Mouse (Mus musculus) cerebellum, adult 11 months (tissue): ENCODE results near the gene Rars.
"Not testable (repeated sequence)": the region's sequence is repeated elsewhere in the genome, so short reads cannot be mapped to it uniquely, and the experiment has no call there.

Source experiments
- DNase-seq: peaks from one replicate; pipeline ENCODE4 v3.0.0; 2022

Gene Rars

DNA sequence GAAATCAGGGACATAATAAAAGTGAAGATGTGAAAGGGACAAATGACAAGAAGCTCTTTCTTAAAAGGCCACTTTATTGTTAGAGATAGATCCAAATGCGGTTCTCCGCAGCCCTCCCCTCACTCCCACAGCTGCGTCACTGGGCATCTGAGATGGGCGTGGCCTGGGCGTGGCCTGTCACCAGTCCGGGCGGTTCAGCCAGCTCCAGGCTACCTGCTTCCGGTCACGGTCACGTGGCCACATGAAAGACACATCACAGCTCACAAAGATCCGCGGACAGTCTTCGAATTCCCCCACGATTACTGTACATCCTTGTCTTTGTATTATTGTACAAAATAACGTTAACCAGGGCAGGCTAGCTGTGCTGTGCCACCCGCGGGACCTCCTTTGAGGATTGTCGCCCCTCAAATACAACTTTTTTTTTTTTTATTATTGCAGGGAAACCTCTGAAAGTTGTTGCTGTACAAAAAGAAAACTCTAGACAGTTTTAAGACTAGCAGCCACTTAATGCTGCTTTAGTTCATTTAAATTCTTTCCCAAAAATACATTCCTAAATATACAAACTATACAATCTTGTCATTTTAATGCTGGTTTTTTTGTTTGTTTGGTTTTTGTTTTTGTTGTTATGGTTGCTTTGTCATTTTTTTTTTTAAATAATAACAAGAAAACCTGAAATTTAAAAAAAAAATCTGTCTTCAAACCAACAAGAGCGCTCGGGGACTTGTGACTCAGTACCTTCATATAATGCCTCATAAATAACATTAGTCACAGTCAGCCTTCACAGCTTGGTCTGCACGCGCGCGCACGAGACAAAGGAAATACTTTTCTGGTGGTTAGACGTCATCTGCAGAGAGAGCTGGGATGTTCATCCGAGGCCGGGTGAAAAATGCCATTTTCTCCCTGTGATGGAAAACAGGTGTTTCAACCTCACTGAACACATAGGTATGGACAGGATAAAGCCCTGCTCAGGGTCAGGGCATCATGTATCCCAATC lies 4.3 kb upstream of the Rars start:
- DNase-seq = peak; percentile 79

DNA sequence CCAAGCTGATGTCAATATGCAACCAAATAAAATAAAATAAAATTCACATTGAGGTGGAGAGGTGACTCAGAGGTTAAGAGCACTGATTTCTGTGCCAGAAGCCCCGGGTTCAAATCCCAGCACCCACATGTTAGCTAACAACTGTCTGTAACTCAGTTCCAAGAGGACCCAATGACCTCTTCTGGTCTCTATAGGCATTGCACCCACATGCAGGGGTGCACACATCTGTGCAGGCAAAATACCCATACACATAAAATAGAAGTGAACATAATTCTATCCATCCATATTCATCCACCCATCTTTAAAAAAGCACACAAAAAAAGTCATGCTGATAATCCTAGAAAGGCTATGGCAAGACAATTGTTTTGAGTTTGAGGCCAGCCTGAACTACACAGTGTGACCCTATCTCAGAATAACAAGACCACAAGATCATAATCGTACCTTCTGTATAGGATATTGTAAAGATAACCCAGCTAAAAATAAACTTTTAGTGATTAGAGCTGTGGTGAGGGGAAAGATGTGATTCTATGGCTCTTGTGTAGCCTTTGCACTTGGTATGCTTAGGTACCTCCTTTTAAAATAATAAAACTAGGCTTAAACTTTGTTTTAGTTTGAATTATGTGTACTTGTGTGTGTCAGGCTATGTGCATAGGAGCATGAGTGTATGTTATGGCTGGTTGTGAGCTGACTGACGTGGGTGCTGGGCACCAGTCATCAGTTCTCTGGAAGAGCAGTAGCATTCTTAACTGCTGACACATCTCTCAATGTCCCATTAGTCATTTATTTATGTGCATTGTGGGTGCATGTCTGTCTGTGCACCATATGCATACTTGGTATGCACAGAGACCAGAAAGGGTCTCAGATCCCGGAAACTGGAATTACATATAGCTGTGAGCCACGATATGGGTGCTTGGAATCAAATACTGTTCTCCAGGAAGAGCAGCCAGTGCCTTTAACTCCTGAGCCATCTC lies 3.1 kb upstream of the Rars start:
- DNase-seq = no peak

DNA sequence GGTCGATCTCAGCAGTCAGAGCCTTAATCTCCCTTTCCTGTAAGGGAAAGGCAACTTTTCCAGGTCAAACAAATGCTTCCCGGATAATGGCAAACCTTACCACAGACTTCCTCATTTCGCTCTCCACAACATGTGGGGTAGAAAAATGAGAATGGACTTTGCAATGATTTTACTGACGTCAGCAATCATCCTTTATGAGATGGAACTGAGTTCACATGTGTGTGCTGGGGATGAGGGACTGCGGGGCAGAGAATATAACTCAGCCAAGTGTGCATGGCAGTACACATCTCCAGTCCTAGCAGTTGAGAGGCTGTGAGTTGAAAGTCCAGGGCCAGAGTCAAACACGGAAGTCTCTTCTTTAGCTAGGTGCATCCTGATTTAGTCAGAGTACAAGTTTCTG lies 1.0 kb downstream of the Rars start:
- no peak for DNase-seq

DNA sequence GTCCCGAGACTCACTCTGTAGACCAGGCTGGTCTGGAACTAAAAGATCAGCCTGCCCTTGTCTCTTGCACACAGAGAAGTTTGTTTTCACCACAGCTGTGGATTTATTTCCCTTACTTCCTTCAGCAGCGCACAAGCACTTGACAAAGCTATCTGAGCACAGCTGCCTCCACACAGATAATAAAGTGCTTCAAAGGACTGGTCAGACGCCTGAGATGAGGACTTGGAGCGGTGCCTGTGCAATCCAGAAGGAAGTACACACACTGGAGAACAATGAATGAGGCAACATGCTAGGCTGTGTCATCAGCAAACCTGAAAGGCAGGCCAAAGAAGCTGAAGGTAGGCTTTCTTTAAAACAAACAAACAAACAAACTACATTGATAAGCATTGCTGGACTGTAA lies 2.2 kb downstream of the Rars start:
- no peak for DNase-seq

DNA sequence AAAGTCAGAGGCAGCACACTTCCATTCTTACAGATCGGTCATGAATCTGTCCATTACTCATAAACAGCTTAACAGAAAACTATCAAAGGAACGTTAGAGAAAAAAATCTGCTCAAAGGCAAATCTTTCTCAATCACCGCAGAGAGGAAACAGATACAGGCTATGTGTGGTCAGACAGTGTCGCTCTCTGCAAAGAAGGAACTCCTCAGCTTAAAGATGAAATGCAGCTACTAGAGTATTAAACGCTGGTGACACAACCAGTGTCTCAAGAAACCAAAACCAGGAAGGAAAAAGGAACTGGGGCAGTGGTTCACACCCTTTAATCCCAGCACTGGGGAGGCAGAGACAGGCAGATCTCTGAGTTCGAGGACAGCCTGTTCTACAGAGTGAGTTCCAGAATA lies 6.6 kb downstream of the Rars start:
- no peak for DNase-seq

DNA sequence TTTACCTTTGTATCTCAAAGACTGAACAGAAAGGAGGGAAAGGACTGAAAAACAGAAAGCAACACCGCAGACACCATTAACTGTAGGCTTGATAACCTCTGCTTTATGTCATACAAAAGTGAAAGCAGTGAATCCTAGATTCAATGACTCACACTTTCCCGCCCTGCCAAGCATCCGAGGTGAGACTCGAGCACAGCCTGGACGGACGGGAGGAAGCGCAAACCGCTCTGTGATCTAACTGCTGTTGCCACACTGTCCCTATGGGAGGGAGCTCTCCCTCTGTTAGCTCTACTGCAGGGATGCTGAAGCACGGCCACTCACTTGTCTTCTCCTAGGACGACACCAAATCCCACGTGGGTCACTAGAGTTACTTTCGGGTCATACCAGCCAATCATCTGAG lies 18.0 kb downstream of the Rars start:
- no peak for DNase-seq

DNA sequence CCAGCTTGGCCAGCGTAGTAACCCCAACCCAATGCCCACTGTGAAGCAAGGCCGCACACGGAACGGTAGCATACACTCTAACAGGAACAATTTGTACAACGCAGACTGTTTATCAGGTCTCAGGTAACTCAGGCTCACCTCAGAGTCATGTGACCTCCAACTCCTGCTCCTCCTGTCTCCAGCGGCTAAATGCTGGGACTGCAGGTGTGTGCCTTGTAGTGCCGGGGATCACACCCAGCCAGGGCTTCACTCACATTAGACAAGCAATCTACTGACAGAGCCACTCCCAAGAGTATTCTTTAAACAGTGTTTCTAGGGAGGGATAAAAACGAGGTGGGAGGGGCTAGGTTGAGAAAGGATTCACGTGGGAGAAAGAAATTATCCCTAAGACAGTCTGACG lies 22.8 kb downstream of the Rars start:
- no peak for DNase-seq

DNA sequence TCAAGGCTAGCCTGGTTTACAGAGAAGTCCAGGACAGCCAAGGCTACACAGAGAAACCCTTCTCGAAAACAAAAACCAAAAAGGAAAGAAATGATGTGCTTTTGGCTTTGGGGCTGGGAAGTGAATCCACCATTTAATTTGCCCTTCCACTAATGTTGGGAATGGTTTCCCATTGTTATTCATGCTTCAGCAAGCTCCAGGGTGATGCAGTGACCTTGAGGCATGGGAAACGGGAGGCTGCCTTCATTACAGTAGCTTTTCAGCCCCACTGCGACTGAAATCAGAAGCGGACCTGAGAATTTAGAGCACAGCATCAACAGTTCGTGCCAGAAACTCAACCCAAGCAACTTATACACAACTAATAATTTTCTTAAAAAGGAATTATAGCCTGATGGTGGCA lies 33.0 kb downstream of the Rars start:
- DNase-seq = no peak

DNA sequence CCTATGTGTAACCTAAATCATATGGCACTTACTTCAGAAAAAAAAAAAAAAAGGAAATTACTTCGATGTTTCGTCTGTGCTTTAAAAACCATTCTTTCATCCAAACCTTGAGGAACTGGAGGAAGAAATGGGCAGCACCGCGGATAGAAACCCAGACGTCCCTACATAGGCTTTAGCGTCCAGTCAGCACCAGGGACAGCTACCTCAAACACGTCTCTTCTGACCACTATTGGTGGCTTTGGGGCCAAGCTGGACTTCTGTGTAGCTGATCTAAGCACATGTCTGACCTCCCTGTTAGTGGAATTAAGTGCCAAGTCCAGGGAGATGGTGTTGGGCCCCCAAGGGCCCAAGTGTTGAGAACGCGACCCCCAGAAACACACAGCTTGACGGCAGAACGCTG lies 35.4 kb downstream of the Rars start, which contains the start of gene Fbll1:
Gene Fbll1 (minus strand): TSS at position 11 of the 400 bp plus-strand sequence.
- DNase-seq = peak; percentile 10

DNA sequence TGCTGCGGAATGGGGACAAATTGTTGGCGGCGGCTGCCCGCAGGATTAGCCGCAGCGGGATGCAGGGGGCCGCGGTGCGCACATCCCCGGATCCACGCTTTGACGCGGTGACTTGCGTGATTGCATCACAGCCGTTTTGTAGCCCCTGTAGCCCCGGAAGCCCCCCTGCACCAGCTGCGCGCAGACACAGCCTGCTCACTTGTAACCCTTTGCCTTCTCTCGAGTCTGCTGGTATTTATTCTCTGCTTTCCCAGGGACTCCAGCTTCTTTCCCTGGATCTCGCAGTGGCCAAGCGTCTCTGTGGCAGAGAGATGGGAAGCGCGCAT lies 35.8 kb downstream of the Rars start:
- DNase-seq = peak; percentile 67

DNA sequence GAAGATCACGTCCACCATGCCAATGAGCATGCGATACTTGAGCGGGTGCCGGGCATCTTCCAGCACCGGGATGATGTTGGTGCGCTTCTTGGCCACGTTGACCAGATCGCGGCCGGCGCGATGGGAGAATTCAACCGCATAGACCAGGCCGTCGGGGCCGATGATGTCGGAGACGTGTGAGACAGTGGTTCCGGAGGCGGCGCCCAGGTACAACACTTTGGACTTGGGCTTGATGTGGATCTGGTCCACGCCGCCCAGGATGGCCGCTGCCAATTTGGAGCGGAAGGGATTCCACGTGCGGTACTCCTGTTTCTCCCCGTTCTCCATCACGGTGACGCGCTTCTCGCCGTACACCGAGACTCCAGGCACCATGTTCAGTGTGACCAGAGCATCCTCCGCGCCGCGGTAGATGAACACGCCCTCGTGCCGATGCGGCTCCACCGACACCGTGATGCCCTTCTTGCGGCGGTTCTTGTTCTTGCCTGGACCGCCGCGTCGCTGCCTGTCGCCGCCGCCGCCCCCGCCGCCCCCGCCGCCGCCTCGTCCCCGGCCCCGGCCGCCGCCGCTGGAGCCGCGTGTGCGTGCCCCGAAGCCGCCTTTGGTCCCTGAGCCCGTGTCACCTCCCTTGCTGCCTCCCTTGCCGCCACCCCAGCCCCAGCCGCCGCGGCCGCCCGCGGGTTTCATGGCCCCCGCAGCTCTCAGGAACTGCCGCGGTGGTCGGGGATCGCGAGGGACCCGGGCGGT lies 36.4 kb downstream of the Rars start:
- peak; percentile 40 for DNase-seq

DNA sequence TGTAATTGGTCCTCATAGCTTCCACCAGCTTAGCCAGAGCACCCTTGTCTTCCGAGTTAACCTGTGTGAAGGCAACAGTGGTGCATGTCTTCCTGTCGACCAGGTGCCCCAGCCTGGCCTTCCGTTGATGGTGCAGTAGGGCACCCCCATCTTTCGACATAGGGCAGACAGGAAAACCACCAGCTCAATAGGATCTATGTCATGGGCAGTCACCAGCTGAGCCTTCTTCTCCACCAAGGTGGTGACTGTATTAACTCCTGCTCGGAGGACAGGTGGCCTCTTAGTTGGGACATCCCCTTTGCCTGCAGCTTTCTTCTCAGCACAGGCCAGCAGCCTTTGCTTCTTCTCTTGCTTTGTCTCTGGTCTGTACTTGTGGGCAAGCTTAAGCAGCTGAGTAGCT lies 41.5 kb downstream of the Rars start:
- not testable (repeated sequence) for DNase-seq

DNA sequence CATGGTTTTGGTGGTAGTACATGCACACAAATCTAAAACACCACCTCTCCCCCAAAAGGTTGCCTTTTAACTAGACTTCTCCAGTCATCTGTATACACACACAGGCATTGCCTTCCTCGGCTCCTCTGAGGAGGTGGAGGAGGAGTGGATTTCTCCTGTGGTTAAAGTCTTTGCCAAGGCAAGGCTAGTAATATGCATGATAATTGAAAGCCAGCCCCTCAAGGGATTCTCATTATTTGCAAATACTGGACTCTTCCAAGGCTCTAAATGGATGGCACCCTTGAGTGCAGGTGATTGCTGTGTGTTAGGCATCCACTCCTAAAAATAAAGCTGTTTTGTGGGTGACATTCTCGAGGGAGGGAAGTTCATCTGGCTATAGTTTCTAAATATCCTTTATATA lies 45.9 kb downstream of the Rars start:
- DNase-seq = no peak

DNA sequence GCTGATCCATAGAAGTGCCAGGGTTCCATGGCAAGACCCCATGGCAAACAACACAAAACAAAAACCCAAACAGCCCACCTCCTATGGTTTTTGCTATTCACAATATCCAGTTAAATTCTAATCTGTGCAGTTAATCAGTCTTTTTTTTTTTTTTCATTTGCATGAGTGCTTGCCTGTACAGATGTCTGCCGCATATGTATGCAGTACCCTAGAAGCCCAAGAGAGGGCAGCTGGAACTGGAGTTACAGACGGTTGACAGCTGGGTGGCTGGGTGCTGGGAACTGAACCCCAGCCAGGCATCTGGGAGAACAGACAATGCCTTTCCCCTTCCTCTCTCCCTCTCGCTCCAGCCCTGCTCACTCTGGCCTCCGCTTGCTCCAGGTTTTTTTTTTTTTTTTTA lies 49.8 kb downstream of the Rars start:
- no peak for DNase-seq

DNA sequence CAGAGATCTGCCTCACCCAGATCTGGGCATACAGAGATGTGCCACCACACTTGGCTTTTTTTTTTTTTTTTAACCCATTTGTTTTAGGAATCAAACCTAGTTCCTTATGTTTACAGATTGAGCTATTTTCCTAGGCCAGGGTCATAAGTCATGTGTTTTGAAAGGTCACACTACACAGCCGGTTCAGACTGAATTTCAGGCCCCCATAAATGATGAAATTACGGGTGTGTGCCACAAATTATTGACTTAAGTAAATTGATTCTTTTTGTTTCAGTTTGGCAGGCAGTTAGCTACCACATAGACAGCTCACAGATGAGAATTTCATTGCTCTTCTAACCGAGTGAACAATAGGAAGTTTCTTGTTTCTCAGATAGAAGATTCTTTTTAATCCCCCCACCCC lies 50.3 kb downstream of the Rars start:
- no peak for DNase-seq

DNA sequence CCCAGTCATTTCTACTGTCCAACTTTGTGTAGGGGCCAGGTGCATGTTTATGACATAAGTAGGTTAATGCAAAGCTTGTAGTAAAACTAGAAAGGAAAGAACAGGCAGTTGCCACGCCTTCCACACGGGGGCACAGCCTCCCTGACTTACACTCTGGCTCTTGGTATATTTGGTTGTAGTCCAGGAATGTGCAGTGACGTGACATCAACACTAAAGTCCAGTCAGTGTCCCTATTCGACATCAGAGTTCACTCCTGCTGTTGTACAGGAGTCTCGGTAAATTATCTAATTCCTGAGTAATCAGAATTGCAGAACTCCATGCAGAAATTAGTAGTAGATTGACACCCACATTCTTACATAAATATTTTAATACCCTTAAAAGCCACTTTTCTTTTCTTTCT lies 51.3 kb downstream of the Rars start:
- DNase-seq = no peak

DNA sequence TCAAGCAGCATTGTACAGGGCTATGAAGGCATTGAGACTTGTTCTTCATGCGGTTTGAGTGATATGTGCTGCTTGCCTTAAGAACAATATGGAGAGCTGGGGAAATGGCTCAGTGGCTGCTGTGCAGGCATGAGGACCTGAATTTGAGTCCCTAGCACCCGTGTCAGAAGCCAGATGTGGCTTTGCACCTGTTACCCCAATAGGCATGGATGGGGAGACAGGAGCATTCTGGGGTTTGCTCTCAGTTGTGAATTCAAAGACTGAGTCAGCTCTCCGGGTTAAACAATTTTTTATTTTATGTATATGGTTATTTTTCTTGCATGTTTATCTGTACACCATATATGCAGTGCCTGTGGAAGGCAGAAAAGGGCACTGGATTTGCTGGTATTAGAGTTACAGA lies 51.9 kb downstream of the Rars start:
- no peak for DNase-seq

DNA sequence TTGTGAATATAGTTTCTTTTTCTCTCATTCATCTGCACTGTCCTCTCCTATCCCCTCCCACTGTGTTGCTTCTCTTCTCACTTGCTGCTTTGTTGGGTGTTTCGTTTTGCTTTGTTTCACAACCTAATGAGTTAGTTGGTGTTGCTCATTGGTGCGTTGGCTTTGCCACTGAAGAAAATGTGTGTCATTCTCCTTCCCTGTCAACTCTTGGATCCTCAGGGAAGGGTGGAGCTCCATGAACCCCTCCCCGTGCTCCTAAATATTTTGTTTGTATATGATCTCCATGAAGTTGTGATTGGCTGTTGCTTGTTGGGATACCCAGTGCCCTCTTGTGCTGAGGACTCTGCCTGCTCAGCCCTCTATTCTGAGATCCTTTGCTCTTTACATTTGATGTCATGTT lies 54.0 kb downstream of the Rars start:
- no peak for DNase-seq

DNA sequence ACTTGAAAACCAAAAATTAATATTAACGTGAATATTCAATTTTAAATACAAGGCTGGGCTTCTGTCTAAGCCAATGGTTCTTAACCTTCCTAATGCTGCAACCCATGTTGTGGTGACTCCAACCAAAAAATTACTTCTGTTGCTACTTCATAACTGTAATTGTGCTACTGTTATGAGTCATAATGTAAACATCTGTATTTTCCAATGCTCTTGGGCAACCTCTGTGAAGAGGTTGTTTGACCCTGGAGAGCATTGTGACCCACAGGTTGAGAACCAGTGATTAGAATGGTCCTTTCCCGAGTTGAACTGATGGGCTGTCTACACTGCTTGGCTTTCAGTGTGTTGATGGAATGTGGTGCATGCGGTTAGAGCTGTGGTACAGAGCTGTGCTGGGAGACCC lies 57.9 kb downstream of the Rars start:
- DNase-seq = no peak

DNA sequence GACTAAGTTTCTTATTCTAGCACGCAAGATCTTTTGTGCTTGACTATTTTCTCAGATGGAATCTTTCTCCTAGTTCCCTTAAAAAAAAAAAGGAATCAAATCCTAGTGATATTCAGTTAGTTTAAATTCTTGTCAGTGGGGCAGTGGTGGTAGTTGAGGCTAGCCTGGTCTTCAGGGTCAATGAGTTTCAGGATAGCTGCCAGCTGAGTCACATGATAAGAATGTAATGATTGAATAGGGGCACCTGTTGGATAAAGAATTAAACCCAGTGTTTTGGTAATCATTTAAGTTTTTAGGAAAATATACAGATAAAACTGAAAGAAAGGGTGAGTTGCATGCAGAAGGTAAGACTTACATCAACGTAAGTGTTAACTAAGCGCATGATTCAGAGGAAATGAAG lies 58.7 kb downstream of the Rars start:
- DNase-seq = no peak

DNA sequence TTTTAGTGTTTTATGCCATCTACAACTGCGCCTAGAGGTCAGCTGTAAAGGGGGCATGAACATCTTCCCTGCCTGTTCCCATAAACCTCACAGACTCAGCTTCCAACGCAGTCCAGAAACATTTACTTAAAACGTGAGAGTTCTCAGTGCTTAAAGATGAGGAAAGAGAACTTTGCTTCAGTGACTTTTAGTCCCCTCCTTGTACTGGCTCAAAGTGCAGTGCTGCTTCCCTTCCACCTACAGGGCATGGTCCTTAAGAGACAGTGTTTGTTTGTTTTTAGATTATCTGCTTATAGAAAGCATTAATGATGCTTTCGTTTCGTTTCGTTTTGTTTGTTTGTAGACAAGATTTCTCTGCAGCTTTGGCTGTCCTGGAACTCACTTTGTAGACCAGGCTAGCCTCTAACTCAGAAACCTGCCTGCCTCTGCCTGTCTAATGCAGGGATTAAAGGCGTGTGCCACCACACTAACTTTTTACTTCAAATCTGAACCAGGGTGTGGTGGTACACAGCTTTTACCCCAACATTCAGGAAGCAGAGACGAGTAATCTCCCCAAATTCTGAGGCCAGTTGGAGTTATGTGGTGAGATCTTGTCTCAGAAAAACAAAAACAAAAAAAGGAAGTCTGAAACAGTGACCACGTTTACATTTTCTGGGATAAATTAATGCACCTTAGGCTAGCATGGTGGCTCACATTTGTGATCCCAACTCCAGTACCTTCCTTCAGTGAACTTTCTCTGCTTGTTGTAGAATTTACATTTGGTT lies 63.4 kb downstream of the Rars start:
- no peak for DNase-seq

DNA sequence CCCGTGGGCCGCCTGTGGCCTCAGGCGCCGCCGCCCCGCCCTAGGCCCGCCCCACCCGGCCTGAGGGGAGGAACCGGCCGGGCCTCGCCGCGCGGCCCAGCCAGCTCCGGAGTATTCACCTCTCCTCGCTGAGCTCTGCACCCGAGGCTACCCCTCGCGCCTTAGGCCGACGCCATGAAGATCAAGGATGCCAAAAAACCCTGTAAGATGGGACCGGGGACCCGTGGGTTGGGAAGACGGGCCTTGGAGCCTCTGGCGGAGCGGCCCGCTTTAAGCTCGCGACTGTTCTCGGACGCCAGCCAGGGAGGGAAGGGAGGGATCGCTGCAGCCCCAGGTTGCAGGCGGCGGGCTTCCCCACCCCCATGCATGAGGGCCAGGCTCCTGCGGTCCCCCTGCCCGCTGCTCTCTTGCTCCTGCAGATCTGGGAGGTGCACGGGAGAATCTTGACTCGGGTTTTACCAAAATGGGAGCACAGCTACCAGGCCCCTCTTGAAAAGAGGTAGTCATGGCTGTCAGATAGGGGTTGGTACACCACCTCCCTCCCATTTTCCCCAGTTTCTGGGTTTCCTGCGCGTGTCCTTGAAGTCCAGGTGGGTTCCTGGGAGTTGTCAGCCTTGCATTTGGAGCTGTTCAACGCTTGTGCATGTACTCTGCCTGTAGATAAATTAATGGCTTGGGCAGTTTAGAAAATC lies 64.4 kb downstream of the Rars start:
- DNase-seq = peak; percentile 73
